Comparison of ENCODE assay signal across 13 mouse cellular contexts in the genomic region with DNA sequence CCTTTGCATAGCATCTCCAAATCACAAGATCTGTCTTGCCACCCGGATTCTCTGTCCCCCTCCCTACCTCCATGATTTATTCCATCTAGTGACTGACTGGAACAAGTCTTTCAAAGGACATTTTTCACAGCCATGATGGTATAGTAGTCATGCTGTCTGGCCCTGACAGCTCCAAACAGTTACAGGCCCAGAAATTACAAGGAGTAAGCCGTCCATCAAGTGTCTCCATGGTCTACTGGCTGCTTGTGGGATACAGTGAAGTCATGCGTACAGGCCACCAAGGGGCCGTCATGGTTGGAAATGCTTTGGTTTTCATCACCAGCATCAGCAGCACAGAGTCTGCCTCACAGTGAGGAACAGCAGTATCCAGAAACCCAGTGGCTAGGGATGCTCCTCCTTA.
"Had no signal": no experiment of that assay in that cellular context is flagged by ENCODE, and none has a peak within 500 bp of the region (broad histone marks: within the 10 kb centered on the region; RNA-seq: fewer than 3 reads in every experiment).

No protein-coding gene starts in this region.

- H3K9me3 ChIP-seq: limb, embryonic 12.5 days; liver, embryonic 13.5 days; lung, embryonic 15.5 days had no signal

- H3K9ac ChIP-seq: limb, embryonic 12.5 days; liver, embryonic 13.5 days; liver, postnatal 0 days; lung, embryonic 15.5 days had no signal

- ATAC-seq: liver, postnatal 0 days; midbrain, embryonic 16.5 days had no signal

- H3K4me2 ChIP-seq: limb, embryonic 12.5 days; liver, embryonic 13.5 days; lung, embryonic 15.5 days; midbrain, embryonic 11.5 days had no signal

- DNase-seq: kidney, adult 2 months; liver; liver, embryonic 13.5 days; lung, postnatal 14 days; right cerebral cortex, postnatal 25 days; thymus, postnatal 36 days had no signal

- H3K27me3 ChIP-seq: limb, embryonic 12.5 days; liver, embryonic 13.5 days; lung, embryonic 15.5 days; megakaryocyte, embryonic 14.5 days had no signal

- H3K36me3 ChIP-seq: limb, embryonic 12.5 days; liver, embryonic 13.5 days; lung, embryonic 15.5 days had no signal

- H3K4me1 ChIP-seq: limb, embryonic 12.5 days; liver, embryonic 13.5 days; lung, embryonic 15.5 days; megakaryocyte, embryonic 14.5 days had no signal

- H3K27ac ChIP-seq: limb, embryonic 12.5 days; liver, embryonic 13.5 days; lung, embryonic 15.5 days; macrophage had no signal

- H3K4me3 ChIP-seq: limb, embryonic 12.5 days; liver, embryonic 13.5 days; lung, embryonic 15.5 days; megakaryocyte, embryonic 14.5 days had no signal
